Mouse (Mus musculus) lung, postnatal 0 days (tissue): ENCODE data around the gene Gpr62. TPM values are rescaled to one million over a fixed set of nuclear protein-coding genes. Genes with fewer than 3 reads are reported as not detected.

Experiments
- ATAC-seq: fragments of 200-750 bp; cut with Nextera tagmentation; 2 replicates; pipeline ENCODE4 v1.8.0; 2017; ENCODE audit warnings: moderate library complexity
- DNase-seq: peaks from one replicate; pipeline ENCODE4 v3.0.0-alpha.2; 2016; ENCODE audit warnings: low spot score
- H3K27ac ChIP-seq: fragments of 300-500 bp; sonication (generic); 2 replicates; pipeline ENCODE4 v1.5.1; 2014; ENCODE audit warnings: antibody characterized with exemption, mild to moderate bottlenecking, low read length, mixed read lengths
- H3K27me3 ChIP-seq: fragments of 300-500 bp; sonication (generic); replicated peaks from 2 replicates; pipeline ENCODE4 v1.6.1; 2014; ENCODE audit warnings: low read length, mixed read lengths; ENCODE audit not compliant: insufficient read depth
- H3K36me3 ChIP-seq: fragments of 300-500 bp; sonication (generic); 2 replicates; pipeline ENCODE4 v1.6.1; 2014; ENCODE audit warnings: low read length, mixed read lengths; ENCODE audit not compliant: insufficient read depth
- H3K4me1 ChIP-seq: fragments of 300-500 bp; sonication (generic); 2 replicates; pipeline ENCODE4 v1.6.1; 2014; ENCODE audit warnings: antibody characterized with exemption, low read depth, low read length, mixed read lengths; ENCODE audit not compliant: insufficient read depth
- H3K4me2 ChIP-seq: fragments of 300-500 bp; sonication (generic); replicated peaks from 2 replicates; pipeline ENCODE4 v1.6.1; 2014; ENCODE audit warnings: low read depth, mild to moderate bottlenecking, low read length, moderate library complexity, mixed read lengths
- H3K4me3 ChIP-seq: fragments of 300-500 bp; sonication (generic); 2 replicates; pipeline ENCODE4 v1.5.1; 2014; ENCODE audit warnings: low read depth, low read length
- H3K9ac ChIP-seq: fragments of 300-500 bp; sonication (generic); replicated peaks from 2 replicates; pipeline ENCODE4 v1.6.1; 2014; ENCODE audit warnings: low read depth, mild to moderate bottlenecking
- H3K9me3 ChIP-seq: fragments of 300-500 bp; sonication (generic); 2 replicates; pipeline ENCODE4 v1.6.1; 2016; ENCODE audit warnings: low read length, mixed read lengths
- CTCF ChIP-seq: IDR thresholded peaks from 2 replicates; pipeline ENCODE4 v1.5.1; 2016; ENCODE audit warnings: antibody characterized with exemption, mild to moderate bottlenecking
- EP300 ChIP-seq: IDR thresholded peaks from 2 replicates; pipeline ENCODE4 v1.6.1; 2016; ENCODE audit warnings: antibody characterized with exemption, mild to moderate bottlenecking, control low read depth
- WGBS: fragments of 180-500 bp; shearing (Covaris S2); extraction: QIAGEN DNeasy Blood & Tissue Kit; methylation state at CpG from one replicate; pipeline ENCODE4 v1.1.7; 2014; 5-methylcytosine and 5-hydroxymethylcytosine counted together
- polyA plus RNA-seq: library from polyadenylated mRNA; unstranded; fragments of >200 nt; fragmentation: Nextera tagmentation; extraction: Ambion mirVana; gene quantifications from 2 replicates; pipeline ENCODE4 v1.2.1, GENCODE M21; 2015

Gpr62 gene
- polyA plus RNA-seq, 1 experiment from 2014 or later: 0.13 TPM

DNA sequence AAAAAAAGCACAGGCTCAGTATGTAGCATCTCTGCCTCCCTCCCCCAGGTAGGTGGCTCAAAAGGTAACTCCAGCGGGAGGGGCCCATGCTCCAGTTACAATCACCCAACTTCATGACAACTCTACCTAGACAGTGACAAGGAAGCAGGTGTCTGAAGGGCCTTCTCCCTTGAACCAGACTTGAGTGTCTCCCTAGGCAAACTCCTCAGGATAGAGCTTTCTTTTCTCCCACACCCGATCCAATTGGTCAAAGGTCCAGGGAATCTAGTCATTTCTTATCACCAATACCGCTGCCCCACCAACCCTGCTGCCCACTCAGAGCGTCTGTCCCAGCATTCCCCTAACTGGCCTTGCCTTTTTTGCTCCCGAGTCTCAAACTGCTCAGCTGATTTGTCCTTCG lies 983 bp upstream of the Gpr62 start:
- ATAC-seq (no peak), DNase-seq (no peak)
- TF ChIP-seq CTCF (no peak), EP300 (no peak)
- no peak overlapping the region for H3K27ac ChIP-seq
- peaks cover 4% of the 10 kb centered on the region for H3K4me1 ChIP-seq
- no peak overlapping the region for H3K9ac ChIP-seq
- WGBS: 83% methylated on average over 6 of the region's 6 CpGs
- H3K4me3 ChIP-seq: no peak overlapping the region
- H3K4me2 ChIP-seq: no peak overlapping the region
- H3K9me3 ChIP-seq: no peaks in the 10 kb centered on the region
- peaks cover 9% of the 10 kb centered on the region for H3K36me3 ChIP-seq
- 0 out of 2 replicates have a peak, but pooled peaks cover 5% of the 10 kb centered on the region for H3K27me3 ChIP-seq

DNA sequence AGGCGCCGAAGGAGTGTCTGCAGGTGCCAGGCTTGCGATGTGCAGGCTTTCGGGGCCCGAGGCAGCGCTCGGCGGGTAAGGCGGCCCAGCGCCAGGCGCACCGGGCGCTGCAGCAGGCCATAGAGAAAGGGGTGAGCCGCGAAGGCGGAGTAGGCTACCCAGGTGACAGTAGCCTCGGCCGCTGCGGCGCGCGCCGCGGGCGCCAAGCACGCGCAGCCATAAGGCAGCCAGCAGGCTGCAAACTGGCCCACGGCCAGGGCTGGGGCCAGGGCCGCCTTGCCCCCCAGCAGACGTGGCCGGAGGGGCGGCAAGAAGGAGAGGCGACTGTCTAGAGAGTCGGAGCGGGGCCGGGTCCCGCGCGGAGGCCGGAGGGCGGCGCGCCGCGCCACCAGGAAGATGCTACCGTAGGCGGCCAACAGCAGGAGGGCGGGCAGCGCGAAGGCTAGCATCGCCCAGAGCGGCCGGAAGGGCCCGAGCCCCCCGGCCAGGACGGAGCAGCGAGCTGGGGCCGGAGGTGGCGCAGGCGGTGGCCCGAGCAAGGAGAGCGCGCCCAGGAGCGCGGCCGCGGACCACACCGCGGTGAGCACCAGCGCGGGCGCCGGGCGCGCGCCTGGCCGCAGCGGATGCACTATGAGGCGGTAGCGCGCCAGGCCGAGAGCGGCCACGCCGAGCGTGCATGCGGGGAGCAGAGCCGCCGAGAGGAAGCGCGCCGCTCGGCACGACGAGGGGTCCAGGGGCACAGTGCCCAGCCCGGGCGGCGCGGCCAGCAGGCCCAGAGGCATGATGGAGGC lies 792 bp downstream of the Gpr62 start:
- H3K9ac ChIP-seq: peak overlapping the region; percentile 34; the same call in 1 of the 2 replicates
- peak overlapping the region; percentile 49 for H3K4me3 ChIP-seq
- H3K4me1 ChIP-seq: peaks cover 4% of the 10 kb centered on the region
- peaks cover 9% of the 10 kb centered on the region for H3K36me3 ChIP-seq
- H3K4me2 ChIP-seq: peak overlapping the region; percentile 95
- peak; percentile 23 for DNase-seq
- H3K27ac ChIP-seq: no peak overlapping the region
- 0 out of 2 replicates have a peak, but pooled peaks cover 5% of the 10 kb centered on the region for H3K27me3 ChIP-seq
- WGBS: 2% methylated on average over 81 of the region's 99 CpGs
- H3K9me3 ChIP-seq: no peaks in the 10 kb centered on the region
- peak; percentile 67 for ATAC-seq
- TF ChIP-seq CTCF (no peak), EP300 (no peak)

DNA sequence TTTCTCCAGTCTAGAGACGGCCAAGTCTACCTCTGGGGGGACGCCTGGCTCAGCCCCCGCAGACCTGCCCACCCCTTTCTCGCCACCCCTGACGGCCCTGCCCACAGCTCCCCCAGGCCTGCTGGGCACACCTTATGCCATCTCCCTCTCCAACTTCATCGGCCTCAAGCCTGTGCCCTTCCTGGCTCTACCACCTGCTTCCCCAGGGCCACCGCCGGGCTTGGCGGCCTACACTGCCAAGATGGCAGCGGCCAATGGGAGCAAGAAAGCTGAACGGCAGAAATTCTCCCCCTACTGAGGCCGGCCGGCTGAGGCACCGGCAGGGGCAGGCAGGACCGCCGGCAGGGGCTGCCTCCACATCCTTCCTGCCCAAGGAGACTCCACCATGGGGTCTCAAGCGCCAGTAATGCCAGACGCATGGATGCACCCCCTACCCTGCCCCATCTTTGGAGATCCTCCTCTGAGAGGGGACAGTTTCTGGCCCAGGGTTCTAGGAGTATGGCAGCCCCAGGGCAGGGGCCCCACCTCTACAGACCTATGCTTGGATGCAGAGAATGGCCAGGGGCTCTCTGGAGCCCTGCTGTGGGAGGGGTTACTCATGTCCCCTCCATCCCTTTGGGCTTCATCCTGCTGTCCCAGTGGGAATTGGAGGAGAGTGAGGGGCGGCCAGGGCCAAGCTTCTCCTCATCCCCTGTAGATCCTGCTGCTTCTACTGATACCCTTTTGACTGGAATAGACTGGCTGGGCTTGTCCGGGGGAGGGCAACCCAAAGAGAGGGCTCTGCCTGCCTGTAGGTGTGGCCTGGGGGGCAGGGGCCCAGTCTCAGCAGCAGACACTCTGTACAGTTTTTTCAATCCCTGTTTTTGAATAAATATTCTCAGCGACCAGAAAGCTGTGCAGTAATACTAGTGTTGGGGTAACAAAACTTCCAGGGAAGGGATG lies 2.3 kb downstream of the Gpr62 start:
- H3K9me3 ChIP-seq: no peaks in the 10 kb centered on the region
- H3K4me1 ChIP-seq: peaks cover 4% of the 10 kb centered on the region
- DNase-seq (no peak), ATAC-seq (no peak)
- 0 out of 2 replicates have a peak, but pooled peaks cover 5% of the 10 kb centered on the region for H3K27me3 ChIP-seq
- 85% methylated on average over 21 of the region's 21 CpGs for WGBS
- no peak overlapping the region for H3K4me3 ChIP-seq
- H3K9ac ChIP-seq: no peak overlapping the region
- TF ChIP-seq EP300 (no peak), CTCF (no peak)
- peaks cover 9% of the 10 kb centered on the region for H3K36me3 ChIP-seq
- no peak overlapping the region for H3K4me2 ChIP-seq
- no peak overlapping the region for H3K27ac ChIP-seq

DNA sequence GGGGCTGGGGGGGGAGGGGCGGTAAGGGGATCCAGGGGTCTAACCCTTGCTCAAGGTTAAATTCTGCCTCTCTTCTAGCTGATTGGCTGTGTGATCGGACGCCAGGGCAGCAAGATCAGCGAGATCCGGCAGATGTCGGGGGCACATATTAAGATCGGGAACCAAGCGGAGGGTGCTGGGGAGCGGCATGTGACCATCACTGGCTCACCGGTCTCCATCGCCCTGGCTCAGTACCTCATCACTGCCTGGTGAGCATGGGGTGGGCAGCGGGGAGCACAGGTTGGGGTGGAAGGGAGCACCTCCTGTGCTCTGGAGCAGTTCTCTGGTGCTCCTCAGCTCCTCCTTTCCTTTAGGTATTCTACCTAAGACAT lies 3.3 kb downstream of the Gpr62 start:
- Histone ChIP-seq H3K9me3 (no peaks in the 10 kb centered on the region), H3K4me1 (peaks cover 4% of the 10 kb centered on the region), H3K27ac (no peak overlapping the region), H3K4me2 (no peak overlapping the region), H3K9ac (no peak overlapping the region), H3K4me3 (no peak overlapping the region), H3K27me3 (0 out of 2 replicates have a peak, but pooled peaks cover 5% of the 10 kb centered on the region), H3K36me3 (peaks cover 9% of the 10 kb centered on the region)
- DNase-seq (no peak), ATAC-seq (no peak)
- no peak for TF ChIP-seq EP300
- no peak for TF ChIP-seq CTCF
- WGBS: 91% methylated on average over 12 of the region's 12 CpGs

DNA sequence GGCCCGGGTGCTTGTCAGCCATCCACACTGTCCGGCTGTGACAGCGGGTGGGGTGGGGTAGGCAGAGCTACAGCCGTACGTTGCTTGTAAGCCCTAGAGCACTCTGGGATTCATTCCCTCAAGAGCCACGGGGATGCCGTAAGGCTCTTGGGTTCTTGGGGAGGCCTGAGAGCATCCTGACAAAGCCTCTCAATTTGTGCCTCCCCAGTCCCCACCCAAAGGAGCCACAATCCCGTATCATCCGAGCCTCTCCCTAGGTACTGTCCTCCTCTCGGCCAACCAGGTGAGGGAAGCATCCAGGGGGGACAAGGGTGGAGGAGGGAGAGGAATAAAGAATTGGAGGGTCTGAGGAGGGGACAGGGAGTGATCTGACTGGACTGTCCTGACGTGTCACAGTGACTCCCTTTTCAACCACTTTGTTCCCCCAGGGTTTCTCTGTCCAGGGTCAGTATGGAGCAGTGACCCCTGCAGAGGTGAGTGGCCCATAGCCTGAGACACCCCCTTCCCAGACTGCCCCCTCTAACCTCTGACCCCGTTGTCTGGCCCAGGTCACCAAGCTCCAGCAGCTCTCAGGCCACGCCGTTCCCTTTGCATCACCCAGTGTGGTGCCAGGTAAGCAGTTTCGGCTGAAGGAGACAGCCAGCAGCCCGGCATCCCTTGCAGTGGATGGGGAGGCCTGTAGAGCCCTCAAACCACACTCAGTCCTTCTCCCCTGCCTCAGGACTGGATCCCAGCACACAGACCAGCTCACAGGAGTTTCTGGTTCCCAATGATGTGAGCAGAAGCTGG lies 3.9 kb downstream of the Gpr62 start:
- Histone ChIP-seq H3K4me1 (peaks cover 4% of the 10 kb centered on the region), H3K27ac (no peak overlapping the region), H3K27me3 (0 out of 2 replicates have a peak, but pooled peaks cover 5% of the 10 kb centered on the region), H3K9me3 (no peaks in the 10 kb centered on the region), H3K9ac (no peak overlapping the region), H3K36me3 (peaks cover 9% of the 10 kb centered on the region), H3K4me3 (no peak overlapping the region), H3K4me2 (no peak overlapping the region)
- TF ChIP-seq CTCF: no peak
- no peak for TF ChIP-seq EP300
- 85% methylated on average over 16 of the region's 16 CpGs for WGBS
- DNase-seq (no peak), ATAC-seq (no peak)
